Comparison of ENCODE assay signal across 19 mouse cellular contexts in genomic region chr6:144075327-144075941, GRCm38 (mm10).
DNase-seq lines count a peak whose midpoint lies in the region; ATAC-seq and TF ChIP-seq lines count a peak whose summit lies in the region.
"Had no signal": no experiment of that assay in that cellular context is flagged by ENCODE, and none has a peak within 500 bp of the region (broad histone marks: within the 10 kb centered on the region; RNA-seq: fewer than 3 reads in every experiment).

No protein-coding gene starts in this region.

- no peak for TF ChIP-seq CTCF in intestine, postnatal 0 days (IDR thresholded peaks at IDR 0.05; ENCODE audit: low read depth)
- TF ChIP-seq CTCF in lung, postnatal 0 days (IDR thresholded peaks at IDR 0.05): no peak
- no peak for TF ChIP-seq CTCF in embryonic fibroblast, embryonic 13.5 days (IDR thresholded peaks at IDR 0.05; ENCODE audit: borderline replicate concordance, insufficient read depth, low read length)

- no peaks in the 10 kb centered on the region for H3K36me3 ChIP-seq in intestine, embryonic 15.5 days
- H3K36me3 ChIP-seq in intestine, postnatal 0 days (ENCODE audit: control insufficient read depth, insufficient read depth): no peaks in the 10 kb centered on the region
- H3K36me3 ChIP-seq in lung, postnatal 0 days (ENCODE audit: insufficient read depth, low read length): no peaks in the 10 kb centered on the region
- H3K36me3 ChIP-seq in stomach, embryonic 16.5 days (ENCODE audit: control insufficient read depth, insufficient read depth, low read length): no peaks in the 10 kb centered on the region
- H3K36me3 ChIP-seq: heart, embryonic 10.5 days; midbrain, embryonic 13.5 days had no signal

- 71% methylated on average over 12 of the region's 12 CpGs for WGBS in intestine, embryonic 15.5 days
- 52% methylated on average over 12 of the region's 12 CpGs for WGBS in intestine, postnatal 0 days
- 59% methylated on average over 12 of the region's 12 CpGs for WGBS in lung, postnatal 0 days
- WGBS in stomach, embryonic 16.5 days: 69% methylated on average over 12 of the region's 12 CpGs

- peaks cover 5% of the 10 kb centered on the region; the same call in 1 of the 2 replicates for H3K4me1 ChIP-seq in intestine, embryonic 15.5 days (replicated peaks)
- no peaks in the 10 kb centered on the region for H3K4me1 ChIP-seq in intestine, postnatal 0 days (replicated peaks; ENCODE audit: control insufficient read depth, insufficient read depth, low read length)
- H3K4me1 ChIP-seq in lung, postnatal 0 days (ENCODE audit: insufficient read depth, low read depth, low read length): no peaks in the 10 kb centered on the region
- peaks cover 7% of the 10 kb centered on the region for H3K4me1 ChIP-seq in embryonic fibroblast, embryonic 13.5 days (ENCODE audit: control insufficient read depth, insufficient read depth, low read length)
- H3K4me1 ChIP-seq in stomach, embryonic 16.5 days (ENCODE audit: control insufficient read depth, insufficient read depth, low read length): peaks cover 14% of the 10 kb centered on the region
- H3K4me1 ChIP-seq: heart, embryonic 10.5 days; midbrain, embryonic 13.5 days had no signal

- 0 out of 2 replicates have a peak overlapping the region, but pooled peaks have one; percentile 4 for H3K4me2 ChIP-seq in intestine, embryonic 15.5 days (replicated peaks)
- H3K4me2 ChIP-seq in intestine, postnatal 0 days (replicated peaks; ENCODE audit: low read depth): no peak overlapping the region; the same call in 1 of the 2 replicates
- no peak overlapping the region for H3K4me2 ChIP-seq in lung, postnatal 0 days (replicated peaks; ENCODE audit: low read depth, low read length)
- 0 out of 2 replicates have a peak overlapping the region, but pooled peaks have one; percentile 40 for H3K4me2 ChIP-seq in stomach, embryonic 16.5 days (ENCODE audit: low read depth, low read length)
- H3K4me2 ChIP-seq: hindbrain, embryonic 14.5 days; midbrain, embryonic 13.5 days had no signal

- no peak overlapping the region for H3K4me3 ChIP-seq in intestine, embryonic 15.5 days (replicated peaks)
- no peak overlapping the region for H3K4me3 ChIP-seq in intestine, postnatal 0 days (ENCODE audit: low read depth, low read length)
- H3K4me3 ChIP-seq in lung, postnatal 0 days (ENCODE audit: low read depth, low read length): no peak overlapping the region
- no peak overlapping the region for H3K4me3 ChIP-seq in embryonic fibroblast, embryonic 13.5 days (ENCODE audit: insufficient read depth, low read length)
- no peak overlapping the region for H3K4me3 ChIP-seq in stomach, embryonic 16.5 days (replicated peaks; ENCODE audit: low read length)
- H3K4me3 ChIP-seq: erythroblast, embryonic 14.5 days; heart, embryonic 10.5 days; midbrain, embryonic 13.5 days had no signal

- no peaks in the 10 kb centered on the region for H3K9me3 ChIP-seq in intestine, embryonic 15.5 days
- H3K9me3 ChIP-seq in intestine, postnatal 0 days (ENCODE audit: control insufficient read depth): no peaks in the 10 kb centered on the region
- no peaks in the 10 kb centered on the region for H3K9me3 ChIP-seq in lung, postnatal 0 days (ENCODE audit: low read length)
- no peaks in the 10 kb centered on the region for H3K9me3 ChIP-seq in stomach, embryonic 16.5 days (replicated peaks; ENCODE audit: control insufficient read depth, low read length)
- H3K9me3 ChIP-seq: heart, embryonic 10.5 days; midbrain, embryonic 13.5 days had no signal

- peak; percentile 45; the same call in 1 of the 2 replicates for ATAC-seq in intestine, embryonic 15.5 days
- ATAC-seq in intestine, postnatal 0 days: no peak
- peak; percentile 56 for ATAC-seq in lung, postnatal 0 days
- ATAC-seq in stomach, embryonic 16.5 days (ENCODE audit: insufficient read depth, low FRiP score): no peak
- ATAC-seq in megakaryocyte progenitor cell, adult 5-6 weeks (replicated peaks; ENCODE audit: poor library complexity): no peak
- ATAC-seq: forebrain, embryonic 14.5 days; midbrain, embryonic 13.5 days had no signal

- no peak for TF ChIP-seq EP300 in lung, postnatal 0 days (IDR thresholded peaks at IDR 0.05)

- no peak overlapping the region for H3K27ac ChIP-seq in intestine, embryonic 15.5 days
- H3K27ac ChIP-seq in intestine, postnatal 0 days (ENCODE audit: low read depth, low read length): no peak overlapping the region
- no peak overlapping the region for H3K27ac ChIP-seq in lung, postnatal 0 days (ENCODE audit: low read length)
- H3K27ac ChIP-seq in embryonic fibroblast, embryonic 13.5 days (ENCODE audit: insufficient read depth, low read length): peak overlapping the region; percentile 25; the same call in 1 of the 2 replicates
- H3K27ac ChIP-seq in stomach, embryonic 16.5 days (ENCODE audit: low read length): no peak overlapping the region
- H3K27ac ChIP-seq: heart, embryonic 10.5 days; hindbrain, embryonic 14.5 days; kidney, postnatal 0 days; liver, embryonic 14.5 days; midbrain, embryonic 13.5 days had no signal

- no peak for TF ChIP-seq POLR2A in embryonic fibroblast, embryonic 13.5 days (IDR thresholded peaks at IDR 0.05; ENCODE audit: low read depth, low read length)

- no peaks in the 10 kb centered on the region for H3K27me3 ChIP-seq in intestine, embryonic 15.5 days (replicated peaks)
- no peaks in the 10 kb centered on the region for H3K27me3 ChIP-seq in intestine, postnatal 0 days (replicated peaks; ENCODE audit: control insufficient read depth, insufficient read depth, low read length)
- no peaks in the 10 kb centered on the region for H3K27me3 ChIP-seq in lung, postnatal 0 days (replicated peaks; ENCODE audit: insufficient read depth, low read length)
- H3K27me3 ChIP-seq in stomach, embryonic 16.5 days (ENCODE audit: control insufficient read depth, insufficient read depth, low read length): no peaks in the 10 kb centered on the region
- H3K27me3 ChIP-seq: midbrain, embryonic 13.5 days had no signal

- DNase-seq in lung, postnatal 0 days (ENCODE audit: low spot score): peak; percentile 32
- no peak for DNase-seq in lung, postnatal 10 days
- no peak for DNase-seq in adrenal gland, postnatal 4 days (ENCODE audit: low spot score in 2 of 2)
- DNase-seq: B cell, adult 2 months; gastrocnemius, postnatal 36 days; left cerebral cortex, postnatal 4 days; thymus, postnatal 36 days had no signal

- H3K9ac ChIP-seq in intestine, embryonic 15.5 days: no peak overlapping the region
- no peak overlapping the region for H3K9ac ChIP-seq in intestine, postnatal 0 days (ENCODE audit: low read depth, low read length)
- no peak overlapping the region for H3K9ac ChIP-seq in lung, postnatal 0 days (replicated peaks; ENCODE audit: low read depth)
- no peak overlapping the region for H3K9ac ChIP-seq in stomach, embryonic 16.5 days (ENCODE audit: low read length)
- H3K9ac ChIP-seq: hindbrain, embryonic 14.5 days; liver, embryonic 14.5 days; midbrain, embryonic 13.5 days had no signal

Comparison
In these comparisons a context has a peak if more than half of its experiments do, and no peak if none do; other contexts are left out.
1. ATAC-seq: peak in intestine, embryonic 15.5 days (single experiment) and lung, postnatal 0 days (single experiment); none in intestine, postnatal 0 days (single experiment), stomach, embryonic 16.5 days (single experiment) and megakaryocyte progenitor cell, adult 5-6 weeks (single experiment).
2. H3K4me2 ChIP-seq: peak in intestine, embryonic 15.5 days (single experiment) and stomach, embryonic 16.5 days (single experiment); none in intestine, postnatal 0 days (single experiment) and lung, postnatal 0 days (single experiment).